Comparison of ENCODE assay signal across 15 mouse cellular contexts in the genomic region with DNA sequence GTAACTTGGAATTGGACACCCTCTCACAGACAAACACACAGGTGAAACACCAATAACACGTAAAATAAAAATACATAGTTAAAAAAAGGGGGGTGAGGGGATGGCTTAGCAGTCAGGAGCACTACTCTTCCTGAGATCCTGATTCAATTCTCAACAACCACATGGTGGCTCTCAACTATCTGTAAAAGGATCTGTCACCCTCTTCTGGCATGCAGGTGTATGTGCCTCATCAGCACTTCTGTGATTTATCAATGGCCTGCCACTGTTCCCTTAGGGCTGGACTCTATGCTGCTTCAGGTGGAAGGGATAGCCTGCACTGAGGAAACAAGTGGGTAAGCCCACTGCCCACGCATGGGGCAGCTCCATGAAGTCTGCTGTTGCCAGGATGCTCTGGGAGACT. TPM values are rescaled to one million over a fixed set of nuclear protein-coding genes. Genes with fewer than 3 reads are reported as not detected.
DNase-seq lines count a peak whose midpoint lies in the region; ATAC-seq and TF ChIP-seq lines count a peak whose summit lies in the region.
"Had no signal": no experiment of that assay in that cellular context is flagged by ENCODE, and none has a peak within 500 bp of the region (broad histone marks: within the 10 kb centered on the region; RNA-seq: fewer than 3 reads in every experiment).

No protein-coding gene starts in this region.

- H3K4me1 ChIP-seq in kidney, embryonic 15.5 days, result peaks cover 6% of the 10 kb centered on the region
- H3K4me1 ChIP-seq in lung, postnatal 0 days (ENCODE audit: insufficient read depth, low read depth, low read length), result no peaks in the 10 kb centered on the region

- no peak for TF ChIP-seq EP300 in lung, postnatal 0 days (IDR thresholded peaks at IDR 0.05)

- H3K4me3 ChIP-seq in kidney, embryonic 15.5 days (replicated peaks), result no peak overlapping the region
- no peak overlapping the region for H3K4me3 ChIP-seq in lung, postnatal 0 days (ENCODE audit: low read depth, low read length)
- H3K4me3 ChIP-seq: embryonic facial prominence, embryonic 13.5 days; megakaryocyte, embryonic 14.5 days had no signal

- DNase-seq in adrenal gland, postnatal 14 days, result peak; percentile 43
- no peak for DNase-seq in adrenal gland, adult 2 months
- peak; percentile 50 for DNase-seq in kidney, adult 9 months
- peak; percentile 36 for DNase-seq in lung, postnatal 14 days
- no peak for DNase-seq in lung, postnatal 0 days (ENCODE audit: low spot score)
- peak; percentile 52 to 54 for DNase-seq in B cell, adult 2 months
- DNase-seq: gastrocnemius, postnatal 14 days; left cerebral cortex, postnatal 4 days had no signal

- no peak for ATAC-seq in kidney, embryonic 15.5 days (replicated peaks; ENCODE audit: low FRiP score)
- no peak for ATAC-seq in lung, postnatal 0 days
- ATAC-seq in frontal cortex, adult (ENCODE audit: low TSS enrichment), result no peak

- H3K27ac ChIP-seq in kidney, embryonic 15.5 days, result no peak overlapping the region
- no peak overlapping the region for H3K27ac ChIP-seq in lung, postnatal 0 days (ENCODE audit: low read length)
- H3K27ac ChIP-seq: embryonic facial prominence, embryonic 13.5 days; hindbrain, embryonic 14.5 days; liver, embryonic 14.5 days; stomach, postnatal 0 days had no signal

- H3K4me2 ChIP-seq in kidney, embryonic 15.5 days, result no peak overlapping the region
- no peak overlapping the region for H3K4me2 ChIP-seq in lung, postnatal 0 days (replicated peaks; ENCODE audit: low read depth, low read length)
- H3K4me2 ChIP-seq: embryonic facial prominence, embryonic 13.5 days; hindbrain, embryonic 14.5 days had no signal

- no peaks in the 10 kb centered on the region for H3K9me3 ChIP-seq in kidney, embryonic 15.5 days (replicated peaks)
- no peaks in the 10 kb centered on the region for H3K9me3 ChIP-seq in lung, postnatal 0 days (ENCODE audit: low read length)
- H3K9me3 ChIP-seq: embryonic facial prominence, embryonic 13.5 days; megakaryocyte, embryonic 14.5 days had no signal

- TF ChIP-seq CTCF in lung, postnatal 0 days (IDR thresholded peaks at IDR 0.05), result no peak

- no peaks in the 10 kb centered on the region for H3K27me3 ChIP-seq in kidney, embryonic 15.5 days
- no peaks in the 10 kb centered on the region for H3K27me3 ChIP-seq in lung, postnatal 0 days (replicated peaks; ENCODE audit: insufficient read depth, low read length)
- H3K27me3 ChIP-seq: embryonic facial prominence, embryonic 13.5 days; megakaryocyte, embryonic 14.5 days had no signal

- H3K36me3 ChIP-seq in kidney, embryonic 15.5 days, result peaks cover 85% of the 10 kb centered on the region
- H3K36me3 ChIP-seq in lung, postnatal 0 days (ENCODE audit: insufficient read depth, low read length), result peaks cover 17% of the 10 kb centered on the region; the same call in 1 of the 2 replicates

- 93% methylated on average over 2 of the region's 2 CpGs for WGBS in kidney, embryonic 15.5 days
- WGBS in lung, postnatal 0 days, result 85% methylated on average over 2 of the region's 2 CpGs

- no peak overlapping the region for H3K9ac ChIP-seq in kidney, embryonic 15.5 days
- no peak overlapping the region for H3K9ac ChIP-seq in lung, postnatal 0 days (replicated peaks; ENCODE audit: low read depth)
- H3K9ac ChIP-seq: embryonic facial prominence, embryonic 13.5 days; hindbrain, embryonic 14.5 days; liver, embryonic 14.5 days had no signal

RNA-seq across cellular contexts. Expression of a gene that starts 4.5 kb away (rescaled TPM):
- total RNA-seq in adrenal gland, postnatal 14 days (2021), result 38.4 and 46.0 TPM in 2 replicates
- total RNA-seq in adrenal gland, adult 2 months (2021), result 10 to 100 TPM; 44.6 to 53.4 TPM
- polyA plus RNA-seq in adrenal gland, adult 2 months (2012; rRNA removed), result 56.6 and 57.3 TPM in 2 replicates
- 80.4 and 87.4 TPM in 2 replicates for polyA plus RNA-seq in kidney, embryonic 15.5 days (2015; fragmentation: Nextera tagmentation; extraction: Ambion mirVana)
- polyA plus RNA-seq in lung, postnatal 0 days (2015; fragmentation: Nextera tagmentation; extraction: Ambion mirVana), result 35.3 and 36.8 TPM in 2 replicates

RNA-seq across cellular contexts. Expression of a gene that starts 11.8 kb away (rescaled TPM):
- 3.4 and 11.6 TPM in 2 replicates for total RNA-seq in adrenal gland, postnatal 14 days (2021)
- 1 to 10 TPM; 3.8 to 4.9 TPM for total RNA-seq in adrenal gland, adult 2 months (2021)
- polyA plus RNA-seq in adrenal gland, adult 2 months (2012; rRNA removed), result 11.8 and 13.9 TPM in 2 replicates
- 2.9 and 3.0 TPM in 2 replicates for polyA plus RNA-seq in kidney, embryonic 15.5 days (2015; fragmentation: Nextera tagmentation; extraction: Ambion mirVana)
- 8.1 and 9.1 TPM in 2 replicates for polyA plus RNA-seq in lung, postnatal 0 days (2015; fragmentation: Nextera tagmentation; extraction: Ambion mirVana)

RNA-seq across cellular contexts. Expression of a gene that starts 27.5 kb away (rescaled TPM):
- total RNA-seq in adrenal gland, postnatal 14 days (2021), result 23.8 and 26.7 TPM in 2 replicates
- total RNA-seq in adrenal gland, adult 2 months (2021), result 10 to 100 TPM; 15.2 to 19.5 TPM
- polyA plus RNA-seq in adrenal gland, adult 2 months (2012; rRNA removed), result 45.2 and 52.4 TPM in 2 replicates
- 141 and 169 TPM in 2 replicates for polyA plus RNA-seq in kidney, embryonic 15.5 days (2015; fragmentation: Nextera tagmentation; extraction: Ambion mirVana)
- 109 and 111 TPM in 2 replicates for polyA plus RNA-seq in lung, postnatal 0 days (2015; fragmentation: Nextera tagmentation; extraction: Ambion mirVana)

RNA-seq across cellular contexts. Expression of a gene that starts 30.0 kb away (rescaled TPM):
- 42.5 and 50.2 TPM in 2 replicates for total RNA-seq in adrenal gland, postnatal 14 days (2021)
- 10 to 100 TPM; 32.0 to 41.2 TPM for total RNA-seq in adrenal gland, adult 2 months (2021)
- polyA plus RNA-seq in adrenal gland, adult 2 months (2012; rRNA removed), result 99.6 and 110 TPM in 2 replicates
- polyA plus RNA-seq in kidney, embryonic 15.5 days (2015; fragmentation: Nextera tagmentation; extraction: Ambion mirVana), result 35.1 and 43.2 TPM in 2 replicates
- 23.1 and 27.4 TPM in 2 replicates for polyA plus RNA-seq in lung, postnatal 0 days (2015; fragmentation: Nextera tagmentation; extraction: Ambion mirVana)

RNA-seq across cellular contexts. Expression of a gene that starts 32.6 kb away (rescaled TPM):
- 145 and 156 TPM in 2 replicates for total RNA-seq in adrenal gland, postnatal 14 days (2021)
- total RNA-seq in adrenal gland, adult 2 months (2021), result 100 to 1,000 TPM; 127 to 184 TPM
- polyA plus RNA-seq in adrenal gland, adult 2 months (2012; rRNA removed), result 54.9 and 71.9 TPM in 2 replicates
- polyA plus RNA-seq in kidney, embryonic 15.5 days (2015; fragmentation: Nextera tagmentation; extraction: Ambion mirVana), result 160 and 246 TPM in 2 replicates
- polyA plus RNA-seq in lung, postnatal 0 days (2015; fragmentation: Nextera tagmentation; extraction: Ambion mirVana), result 112 and 113 TPM in 2 replicates

Comparison
In these comparisons a context has a peak if more than half of its experiments do, and no peak if none do; other contexts are left out.
1. DNase-seq: peak in adrenal gland, postnatal 14 days (single experiment), kidney, adult 9 months (single experiment), lung, postnatal 14 days (single experiment) and B cell, adult 2 months (2 of 2); none in adrenal gland, adult 2 months (single experiment) and lung, postnatal 0 days (single experiment).